Mouse (Mus musculus) stomach, embryonic 15.5 days (tissue): ENCODE data around the gene Mex3d. TPM values are rescaled to one million over a fixed set of nuclear protein-coding genes. Genes with fewer than 3 reads are reported as not detected.

ENCODE experiments used
- ATAC-seq: fragments of 200-750 bp; cut with Nextera tagmentation; 2 replicates; pipeline ENCODE4 v1.8.0; 2017; ENCODE audit warnings: low read depth, moderate number of reproducible peaks, moderate TSS enrichment; ENCODE audit not compliant: insufficient read depth, low FRiP score
- H3K27ac ChIP-seq: fragments of 300-500 bp; sonication (generic); 2 replicates; pipeline ENCODE4 v1.5.1; 2015; ENCODE audit warnings: mild to moderate bottlenecking, inconsistent platforms
- H3K27me3 ChIP-seq: fragments of 300-500 bp; sonication (generic); replicated peaks from 2 replicates; pipeline ENCODE4 v1.6.1; 2015; ENCODE audit warnings: inconsistent platforms
- H3K36me3 ChIP-seq: fragments of 300-500 bp; sonication (generic); 2 replicates; pipeline ENCODE4 v1.6.1; 2015; ENCODE audit warnings: inconsistent platforms
- H3K4me1 ChIP-seq: fragments of 300-500 bp; sonication (generic); 2 replicates; pipeline ENCODE4 v1.6.1; 2015; ENCODE audit warnings: inconsistent platforms
- H3K4me2 ChIP-seq: fragments of 300-500 bp; sonication (generic); 2 replicates; pipeline ENCODE4 v1.6.1; 2015; ENCODE audit warnings: mild to moderate bottlenecking, inconsistent platforms
- H3K4me3 ChIP-seq: fragments of 300-500 bp; sonication (generic); replicated peaks from 2 replicates; pipeline ENCODE4 v1.5.1; 2015; ENCODE audit warnings: inconsistent platforms
- H3K9ac ChIP-seq: fragments of 300-500 bp; sonication (generic); 2 replicates; pipeline ENCODE4 v1.6.1; 2015; ENCODE audit warnings: inconsistent platforms
- H3K9me3 ChIP-seq: fragments of 300-500 bp; sonication (generic); 2 replicates; pipeline ENCODE4 v1.6.1; 2016; ENCODE audit warnings: inconsistent platforms
- WGBS: fragments of 180-500 bp; shearing (Covaris S2); methylation state at CpG from one replicate; pipeline ENCODE4 v1.1.7; 2015; 5-methylcytosine and 5-hydroxymethylcytosine counted together
- polyA plus RNA-seq: library from polyadenylated mRNA; unstranded; fragments of >200 nt; fragmentation: Nextera tagmentation; extraction: Ambion mirVana; gene quantifications from 2 replicates; pipeline ENCODE4 v1.2.1, GENCODE M21; 2015

Mex3d gene
- polyA plus RNA-seq, 1 experiment from 2014 or later: 7.8 TPM

DNA sequence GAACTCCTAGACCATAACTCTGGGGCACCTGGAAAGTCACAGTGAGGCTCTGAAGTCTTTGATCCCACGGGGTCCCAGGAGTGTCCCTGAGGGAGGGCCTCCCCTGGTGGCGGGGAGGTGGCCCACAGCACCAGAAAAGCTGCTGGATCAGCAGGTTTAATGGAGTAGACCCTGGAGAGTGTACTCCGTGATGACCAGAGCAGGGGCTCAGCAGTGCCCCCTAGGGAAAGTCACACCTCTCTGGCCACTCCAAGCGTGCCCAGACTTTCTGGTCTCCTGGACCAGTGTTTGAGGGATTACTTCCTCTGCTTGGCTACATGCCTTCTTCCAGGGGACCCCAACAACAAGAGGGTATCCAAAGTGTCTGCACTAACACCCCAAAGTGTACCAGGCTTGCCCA is 4.0 kb downstream of the Mex3d start:
- no peak for ATAC-seq
- H3K36me3 ChIP-seq: peaks cover 26% of the 10 kb centered on the region

DNA sequence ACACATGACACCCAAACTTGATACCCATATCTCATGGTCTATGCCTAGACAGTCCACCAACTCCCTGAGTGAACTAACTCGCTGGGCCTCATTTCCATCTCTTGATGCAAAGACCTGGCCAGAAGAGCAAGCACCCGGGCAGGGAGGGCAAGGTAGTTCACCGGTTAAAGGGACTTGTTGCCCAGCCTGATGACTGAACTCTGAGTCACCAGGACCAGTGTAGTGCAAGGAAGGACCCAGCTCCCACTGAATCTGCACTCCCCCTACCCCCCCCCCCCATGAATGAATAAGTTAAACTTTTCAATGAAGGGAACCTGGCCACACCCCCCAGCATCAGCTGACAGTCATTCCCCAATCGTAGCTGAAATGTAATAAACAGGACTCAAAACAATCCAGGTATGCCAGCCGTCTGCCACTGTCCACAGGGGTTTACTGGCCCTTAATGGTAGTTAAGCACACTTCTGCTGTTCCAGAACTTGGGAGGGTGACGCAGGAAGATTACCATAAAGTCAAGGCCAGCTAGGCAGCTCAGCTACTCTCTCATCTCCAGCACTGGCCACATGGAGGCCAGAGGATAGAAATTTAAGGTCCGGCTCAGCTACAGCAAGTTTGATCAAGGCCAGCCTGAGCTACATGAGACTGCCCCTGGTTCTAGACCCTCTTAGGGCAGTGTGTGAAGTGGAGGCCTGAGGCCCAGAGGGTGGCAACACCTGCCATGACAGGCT is 4.7 kb downstream of the Mex3d start:
- no peak overlapping the region for H3K27ac ChIP-seq
- no peaks in the 10 kb centered on the region for H3K27me3 ChIP-seq
- no peaks in the 10 kb centered on the region for H3K9me3 ChIP-seq
- H3K4me2 ChIP-seq: no peak overlapping the region
- H3K36me3 ChIP-seq: peaks cover 26% of the 10 kb centered on the region
- no peak for ATAC-seq
- H3K4me3 ChIP-seq: no peak overlapping the region
- peaks cover 21% of the 10 kb centered on the region for H3K4me1 ChIP-seq
- 81% methylated on average over 7 of the region's 7 CpGs for WGBS
- H3K9ac ChIP-seq: no peak overlapping the region

More for the DNA sequence above, 4.0 kb downstream of the Mex3d start:
- WGBS: 58% methylated on average over 4 of the region's 4 CpGs
- H3K9me3 ChIP-seq: no peaks in the 10 kb centered on the region
- H3K9ac ChIP-seq: no peak overlapping the region
- H3K27ac ChIP-seq: no peak overlapping the region
- no peak overlapping the region for H3K4me3 ChIP-seq
- peaks cover 27% of the 10 kb centered on the region for H3K4me1 ChIP-seq
- no peak overlapping the region for H3K4me2 ChIP-seq
- no peaks in the 10 kb centered on the region for H3K27me3 ChIP-seq

DNA sequence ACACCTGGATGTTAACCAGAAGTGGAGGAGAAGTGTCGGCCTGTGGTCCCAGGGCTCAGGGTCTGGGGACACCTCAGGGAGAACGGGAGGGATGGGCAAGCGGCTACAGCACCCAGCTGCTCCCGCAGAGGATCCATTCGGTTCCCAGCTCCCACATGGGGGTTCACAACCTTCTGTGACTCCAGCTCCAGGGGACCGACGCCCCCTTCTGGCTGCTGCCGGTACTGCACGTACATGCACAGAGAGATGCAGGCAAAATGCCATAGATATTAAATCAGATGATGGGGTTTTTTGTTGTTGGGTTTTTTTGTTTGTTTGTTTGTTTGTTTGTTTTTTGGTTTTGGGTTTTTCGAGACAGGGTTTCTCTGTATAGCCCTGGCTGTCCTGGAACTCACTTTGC is 9.7 kb downstream of the Mex3d start:
- no peak overlapping the region for H3K9ac ChIP-seq
- peaks cover 26% of the 10 kb centered on the region for H3K36me3 ChIP-seq
- 45% methylated on average over 10 of the region's 10 CpGs for WGBS
- H3K9me3 ChIP-seq: no peaks in the 10 kb centered on the region
- no peak overlapping the region for H3K27ac ChIP-seq
- H3K4me3 ChIP-seq: no peak overlapping the region
- H3K4me2 ChIP-seq: no peak overlapping the region
- ATAC-seq: no peak
- no peaks in the 10 kb centered on the region for H3K4me1 ChIP-seq
- H3K27me3 ChIP-seq: no peaks in the 10 kb centered on the region

DNA sequence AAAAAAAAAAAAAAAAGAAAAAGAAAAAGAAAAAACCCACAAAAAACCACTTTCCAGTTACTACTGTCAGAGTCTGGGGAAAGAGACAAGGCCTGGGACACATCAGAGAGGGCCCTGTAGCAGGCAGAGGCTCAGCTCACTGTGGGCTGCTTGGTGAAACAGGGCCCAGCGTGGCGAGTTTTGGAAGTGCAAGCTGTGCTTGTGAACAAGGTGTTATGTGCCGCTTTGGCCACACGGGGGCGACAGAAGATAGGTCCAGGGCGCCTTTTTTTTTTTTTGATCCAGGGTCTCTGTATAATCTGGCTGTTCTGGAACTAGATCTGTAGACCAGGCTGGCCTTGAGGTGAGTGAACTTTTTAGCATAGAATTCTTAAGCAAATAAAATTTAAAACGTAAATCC is 11.3 kb downstream of the Mex3d start:
- H3K27me3 ChIP-seq: no peaks in the 10 kb centered on the region
- no peaks in the 10 kb centered on the region for H3K9me3 ChIP-seq
- 5% methylated on average over 7 of the region's 7 CpGs for WGBS
- no peak overlapping the region for H3K4me2 ChIP-seq
- peaks cover 11% of the 10 kb centered on the region for H3K36me3 ChIP-seq
- H3K27ac ChIP-seq: no peak overlapping the region
- no peak overlapping the region for H3K9ac ChIP-seq
- no peak overlapping the region for H3K4me3 ChIP-seq
- H3K4me1 ChIP-seq: no peaks in the 10 kb centered on the region
- no peak for ATAC-seq

DNA sequence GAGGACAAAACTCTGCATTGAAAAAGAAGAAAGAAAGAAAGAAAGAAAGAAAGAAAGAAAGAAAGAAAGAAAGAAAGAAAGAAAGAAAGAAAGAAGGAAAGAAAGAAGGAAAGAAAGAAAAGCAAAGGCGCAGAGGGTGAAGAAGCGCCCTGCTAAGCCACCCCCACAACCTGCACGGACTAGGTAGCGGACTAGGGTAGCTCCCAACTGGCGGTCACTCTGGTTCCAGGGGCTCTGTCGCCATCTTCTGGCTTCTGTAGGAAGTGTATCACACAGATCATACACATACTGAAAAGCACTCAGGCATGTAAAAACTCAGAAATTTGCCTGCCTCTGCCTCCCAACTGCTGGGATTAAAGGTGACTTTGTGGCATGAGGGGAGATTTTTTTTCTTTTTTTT is 13.4 kb downstream of the Mex3d start:
- WGBS: 24% methylated on average over 6 of the region's 6 CpGs

DNA sequence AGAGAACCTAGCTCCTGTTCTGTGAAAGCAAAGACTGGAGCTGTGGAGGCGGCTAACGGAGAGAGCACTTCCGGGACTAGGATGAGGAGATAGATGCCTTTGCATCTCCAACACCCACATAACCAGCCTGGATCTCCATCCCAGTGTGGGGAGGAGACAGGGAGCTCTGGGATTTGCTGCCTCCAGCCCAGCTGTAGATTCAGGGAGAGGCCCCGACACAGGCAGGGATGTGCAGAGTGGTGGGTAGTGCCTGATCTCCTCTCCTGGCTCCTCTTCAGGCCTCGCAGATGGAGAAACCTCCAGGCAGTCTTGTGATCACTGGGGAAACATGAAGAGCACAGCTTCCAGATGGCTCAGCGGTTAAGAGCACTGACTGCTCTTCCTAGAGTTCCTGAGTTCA is 14.8 kb downstream of the Mex3d start:
- no peak overlapping the region for H3K27ac ChIP-seq
- no peak overlapping the region for H3K4me2 ChIP-seq
- H3K4me3 ChIP-seq: no peak overlapping the region
- H3K9ac ChIP-seq: no peak overlapping the region
- H3K4me1 ChIP-seq: no peaks in the 10 kb centered on the region
- no peaks in the 10 kb centered on the region for H3K27me3 ChIP-seq
- H3K9me3 ChIP-seq: no peaks in the 10 kb centered on the region
- no peak for ATAC-seq
- 82% methylated on average over 6 of the region's 6 CpGs for WGBS
- H3K36me3 ChIP-seq: no peaks in the 10 kb centered on the region

More for the DNA sequence above, 13.4 kb downstream of the Mex3d start:
- no peak for ATAC-seq
- H3K4me2 ChIP-seq: no peak overlapping the region
- no peak overlapping the region for H3K9ac ChIP-seq
- H3K27ac ChIP-seq: no peak overlapping the region
- H3K4me3 ChIP-seq: no peak overlapping the region
- H3K27me3 ChIP-seq: no peaks in the 10 kb centered on the region
- H3K9me3 ChIP-seq: no peaks in the 10 kb centered on the region
- no peaks in the 10 kb centered on the region for H3K36me3 ChIP-seq
- H3K4me1 ChIP-seq: no peaks in the 10 kb centered on the region

DNA sequence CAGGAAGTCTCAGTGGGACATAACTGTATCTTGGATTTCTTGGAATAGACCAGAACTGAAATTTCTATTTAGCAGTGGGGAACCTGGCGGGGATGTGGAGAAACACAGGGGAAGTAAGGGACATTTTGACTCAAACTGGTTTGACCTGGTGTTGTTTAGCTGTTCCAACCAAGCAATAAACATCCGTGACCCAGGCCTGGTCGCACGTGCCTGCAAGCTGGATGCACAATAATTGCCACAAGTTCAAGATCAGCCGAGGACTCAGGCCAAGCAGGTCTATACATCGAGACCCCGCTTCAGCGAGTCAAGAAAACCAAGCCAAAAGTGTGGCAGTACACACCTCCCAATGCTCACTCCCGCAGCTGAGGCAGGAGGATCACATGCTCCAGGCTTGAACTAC is 15.5 kb downstream of the Mex3d start:
- H3K27me3 ChIP-seq: no peaks in the 10 kb centered on the region
- 49% methylated on average over 9 of the region's 9 CpGs for WGBS
- no peak for ATAC-seq
- H3K9me3 ChIP-seq: no peaks in the 10 kb centered on the region
- no peak overlapping the region for H3K27ac ChIP-seq
- H3K4me2 ChIP-seq: peak overlapping the region; percentile 28
- no peak overlapping the region for H3K4me3 ChIP-seq
- no peaks in the 10 kb centered on the region for H3K4me1 ChIP-seq
- no peaks in the 10 kb centered on the region for H3K36me3 ChIP-seq
- no peak overlapping the region for H3K9ac ChIP-seq

DNA sequence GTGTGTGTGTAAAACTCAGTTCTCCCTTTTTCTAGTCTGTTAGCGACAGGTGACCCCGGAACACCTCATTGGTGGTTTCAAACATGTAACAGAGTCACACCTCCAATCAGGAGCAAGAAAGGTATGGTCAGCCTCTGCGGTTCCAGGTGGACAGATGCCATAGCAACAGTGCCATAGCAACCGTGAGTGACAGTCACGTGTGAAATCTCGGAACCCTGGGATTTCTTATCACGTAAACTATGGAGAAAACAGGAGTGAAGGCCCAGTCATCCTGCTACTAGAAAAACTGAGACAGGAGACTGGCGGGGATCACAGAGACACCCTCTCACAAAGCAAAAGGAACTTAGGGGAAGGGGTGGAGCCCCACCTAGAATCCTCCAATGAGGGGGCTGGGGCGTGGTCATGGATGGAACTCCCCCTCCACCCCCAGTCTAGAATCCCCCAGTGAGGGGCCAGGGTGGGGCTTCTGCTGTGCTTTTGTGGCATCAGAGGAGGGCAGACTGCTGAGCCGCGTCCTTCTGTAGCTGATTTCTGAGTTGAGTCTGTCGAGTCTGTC is 16.0 kb downstream of the Mex3d start:
- Histone ChIP-seq H3K27ac (no peak overlapping the region), H3K36me3 (no peaks in the 10 kb centered on the region), H3K27me3 (no peaks in the 10 kb centered on the region), H3K4me2 (peak overlapping the region; percentile 28), H3K4me3 (peak overlapping the region; percentile 17; the same call in 1 of the 2 replicates), H3K4me1 (no peaks in the 10 kb centered on the region), H3K9ac (no peak overlapping the region), H3K9me3 (no peaks in the 10 kb centered on the region)
- peak; percentile 44 for ATAC-seq
- WGBS: 4% methylated on average over 12 of the region's 12 CpGs

DNA sequence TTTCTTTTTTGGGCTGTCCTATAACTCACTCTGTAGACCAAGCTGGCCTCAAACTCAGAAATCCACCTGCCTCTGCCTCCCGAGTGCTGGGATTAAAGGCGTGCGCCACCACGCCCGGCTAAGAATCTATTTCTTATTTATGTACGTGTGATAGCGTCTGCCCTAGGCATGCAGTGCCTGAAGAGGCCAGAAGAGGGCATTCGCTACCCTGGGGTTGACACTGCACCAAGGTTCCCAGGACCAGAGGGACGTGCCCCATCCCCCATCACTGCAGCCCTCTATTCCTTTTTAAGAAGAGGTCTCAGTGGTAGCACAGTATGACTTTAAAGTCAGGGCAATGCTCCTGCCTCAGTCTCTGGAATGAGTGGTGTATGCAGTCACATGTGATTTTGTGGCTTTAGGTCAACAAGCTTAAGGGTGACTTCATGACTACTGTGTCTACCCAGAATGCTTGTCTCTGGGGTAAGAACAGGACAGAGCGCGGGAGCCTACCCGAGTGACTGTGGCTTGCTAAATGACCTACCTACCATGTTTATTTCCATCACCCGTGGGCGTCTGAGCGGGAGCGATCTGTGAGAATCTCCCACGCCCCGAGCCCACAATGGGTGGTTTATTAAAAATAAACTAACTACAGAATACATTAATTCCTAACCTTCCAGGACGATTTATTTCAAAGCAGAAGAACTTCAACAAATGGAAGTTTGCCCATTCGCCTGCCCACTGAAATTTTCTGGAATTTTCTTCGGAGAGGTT is 17.3 kb downstream of the Mex3d start:
- ATAC-seq: no peak
- WGBS: 76% methylated on average over 21 of the region's 21 CpGs
- Histone ChIP-seq H3K27ac (no peak overlapping the region), H3K36me3 (no peaks in the 10 kb centered on the region), H3K4me2 (no peak overlapping the region), H3K9me3 (no peaks in the 10 kb centered on the region), H3K9ac (no peak overlapping the region), H3K27me3 (no peaks in the 10 kb centered on the region), H3K4me1 (no peaks in the 10 kb centered on the region), H3K4me3 (no peak overlapping the region)

DNA sequence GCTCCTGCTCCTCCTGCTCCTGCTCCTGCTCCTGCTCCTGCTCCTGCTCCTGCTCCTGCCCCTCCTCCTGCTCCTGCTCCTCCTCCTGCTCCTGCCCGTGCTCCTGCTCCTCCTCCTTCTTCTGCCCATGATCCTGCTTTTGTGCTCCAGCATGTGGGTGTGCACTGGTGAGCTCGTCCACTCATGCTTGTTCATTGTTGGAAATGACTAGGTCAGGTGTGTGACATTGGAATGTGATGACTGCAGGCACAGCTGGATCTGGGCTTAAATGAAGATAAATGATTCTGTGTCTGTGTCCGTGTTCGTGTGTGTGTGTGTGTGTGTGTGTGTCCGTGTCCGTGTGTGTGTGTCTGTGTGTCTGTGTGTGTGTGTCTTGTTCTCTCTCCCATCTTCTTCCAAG is 19.1 kb downstream of the Mex3d start:
- no peak for ATAC-seq

DNA sequence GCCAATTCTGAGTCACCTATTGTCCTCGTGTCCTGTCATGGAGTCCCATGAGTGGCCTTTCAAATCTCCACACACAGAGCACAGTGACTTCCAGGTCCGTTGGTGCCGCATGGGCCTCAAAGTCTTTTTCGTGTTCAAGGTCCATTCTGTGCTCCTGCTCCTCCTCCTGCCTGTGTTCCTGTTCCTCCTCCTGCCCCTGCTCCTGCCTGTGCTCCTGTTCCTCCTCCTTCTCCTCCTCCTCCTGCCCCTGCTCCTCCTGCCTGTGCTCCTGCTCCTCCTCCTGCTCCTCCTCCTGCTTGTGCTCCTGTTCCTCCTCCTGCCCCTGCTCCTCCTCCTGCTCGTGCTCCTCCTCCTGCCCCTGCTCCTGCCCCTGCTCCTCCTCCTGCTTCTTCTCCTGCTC is 19.5 kb downstream of the Mex3d start:
- no peak for ATAC-seq
- no peak overlapping the region for H3K4me2 ChIP-seq
- no peak overlapping the region for H3K4me3 ChIP-seq
- no peaks in the 10 kb centered on the region for H3K4me1 ChIP-seq
- H3K27ac ChIP-seq: no peak overlapping the region
- 48% methylated on average over 5 of the region's 5 CpGs for WGBS
- H3K9me3 ChIP-seq: no peaks in the 10 kb centered on the region
- H3K9ac ChIP-seq: no peak overlapping the region
- no peaks in the 10 kb centered on the region for H3K27me3 ChIP-seq
- no peaks in the 10 kb centered on the region for H3K36me3 ChIP-seq

More for the DNA sequence above, 19.1 kb downstream of the Mex3d start:
- no peak overlapping the region for H3K9ac ChIP-seq
- no peak overlapping the region for H3K4me2 ChIP-seq
- 81% methylated on average over 6 of the region's 6 CpGs for WGBS
- H3K27ac ChIP-seq: no peak overlapping the region
- H3K36me3 ChIP-seq: no peaks in the 10 kb centered on the region
- H3K4me1 ChIP-seq: no peaks in the 10 kb centered on the region
- no peaks in the 10 kb centered on the region for H3K9me3 ChIP-seq
- H3K27me3 ChIP-seq: no peaks in the 10 kb centered on the region
- H3K4me3 ChIP-seq: no peak overlapping the region

DNA sequence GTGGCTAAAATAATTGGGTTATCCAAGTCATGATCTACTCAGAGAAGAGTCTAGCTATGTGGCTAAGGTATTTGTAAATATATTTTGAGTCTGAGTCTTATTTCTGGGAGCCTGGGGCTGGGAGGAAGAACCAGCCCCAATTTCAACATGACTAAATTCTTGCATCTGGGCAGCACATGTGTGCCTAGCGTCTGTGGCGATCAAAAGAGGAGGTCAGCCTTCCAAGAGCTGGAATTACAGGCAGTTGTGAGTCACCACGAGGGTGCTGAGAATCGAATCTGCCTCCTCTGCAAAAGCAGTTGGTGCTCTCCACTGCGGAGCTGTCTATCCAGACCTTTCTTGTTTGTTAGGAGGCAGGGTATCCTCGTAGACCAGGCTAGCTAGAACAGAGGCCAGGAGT is 21.7 kb downstream of the Mex3d start:
- WGBS: 69% methylated on average over 6 of the region's 6 CpGs
- Histone ChIP-seq H3K36me3 (no peaks in the 10 kb centered on the region), H3K27ac (no peak overlapping the region), H3K27me3 (0 out of 2 replicates have a peak, but pooled peaks cover 3% of the 10 kb centered on the region), H3K9ac (no peak overlapping the region), H3K4me3 (no peak overlapping the region), H3K4me2 (no peak overlapping the region), H3K4me1 (no peaks in the 10 kb centered on the region), H3K9me3 (no peaks in the 10 kb centered on the region)
- ATAC-seq: no peak
